Mouse (Mus musculus) megakaryocyte, embryonic 14.5 days (primary cell): ENCODE results near the gene Bckdhb.

Experiments
- FLI1 ChIP-seq: IDR thresholded peaks from 2 replicates; pipeline ENCODE4 v1.6.1; 2012; ENCODE audit warnings: low read length, inconsistent platforms, mixed read lengths
- GATA1 ChIP-seq: IDR thresholded peaks from 3 replicates; pipeline ENCODE4 v1.6.1; 2012; ENCODE audit warnings: mixed read lengths, low read length, inconsistent platforms, borderline replicate concordance

DNA sequence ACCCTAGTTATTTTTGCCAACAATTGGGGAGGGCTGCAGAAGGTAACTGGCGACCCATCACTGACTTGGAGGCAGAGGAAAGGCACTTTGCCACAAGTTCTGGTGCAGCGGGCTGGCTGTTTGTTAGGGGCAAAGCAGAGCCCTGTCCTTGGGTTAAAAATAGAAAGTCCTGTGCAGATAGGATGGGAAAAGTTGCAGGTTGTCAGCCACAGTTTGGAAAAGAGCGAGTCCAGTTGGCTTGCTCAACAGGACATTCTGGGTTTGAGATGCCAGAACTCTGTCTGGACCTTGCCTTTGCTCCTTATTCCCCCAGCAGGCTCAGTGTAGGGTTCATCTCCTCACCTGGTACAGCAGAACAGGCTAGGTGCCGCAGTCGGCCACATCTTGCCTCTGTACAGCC lies 200.1 kb downstream of the Bckdhb start:
- TF ChIP-seq GATA1 = no peak
- TF ChIP-seq FLI1 = no peak
